Mouse (Mus musculus): ENCODE measurements around the gene Rplp0. TPM values are rescaled to one million over a fixed set of nuclear protein-coding genes. Genes with fewer than 3 reads are reported as not detected.

Gene Rplp0
- polyA plus RNA-seq, 1 experiment, result 3,023 TPM

- Histone ChIP-seq H3K27ac (ENCODE audit: insufficient read depth, low read length) (no peak overlapping the region), H3K4me3 (ENCODE audit: insufficient read depth, low read length) (no peak overlapping the region), H3K4me1 (ENCODE audit: control insufficient read depth, insufficient read depth, low read length) (no peaks in the 10 kb centered on the region)
- TF ChIP-seq CTCF (IDR thresholded peaks at IDR 0.05; ENCODE audit: borderline replicate concordance, insufficient read depth, low read length), result no peak
- no peak for TF ChIP-seq POLR2A (IDR thresholded peaks at IDR 0.05; ENCODE audit: low read depth, low read length)
Observed at GRCm38 (mm10) chr5:115578922-115579321, 19.7 kb downstream of the Rplp0 start.

- Histone ChIP-seq H3K27ac (ENCODE audit: insufficient read depth, low read length) (no peak overlapping the region), H3K4me1 (ENCODE audit: control insufficient read depth, insufficient read depth, low read length) (no peaks in the 10 kb centered on the region), H3K4me3 (ENCODE audit: insufficient read depth, low read length) (no peak overlapping the region)
- no peak for TF ChIP-seq CTCF (IDR thresholded peaks at IDR 0.05; ENCODE audit: borderline replicate concordance, insufficient read depth, low read length)
- TF ChIP-seq POLR2A (IDR thresholded peaks at IDR 0.05; ENCODE audit: low read depth, low read length), result no peak
Observed at GRCm38 (mm10) chr5:115579363-115579762, 20.1 kb downstream of the Rplp0 start.

GRCm38 (mm10) chr5:115580229-115581001 is 21.1 kb downstream of the Rplp0 start:
- TF ChIP-seq POLR2A (IDR thresholded peaks at IDR 0.05; ENCODE audit: low read depth, low read length) (no peak), CTCF (IDR thresholded peaks at IDR 0.05; ENCODE audit: borderline replicate concordance, insufficient read depth, low read length) (no peak)
- no peak overlapping the region for H3K4me3 ChIP-seq (ENCODE audit: insufficient read depth, low read length)
- no peak overlapping the region for H3K27ac ChIP-seq (ENCODE audit: insufficient read depth, low read length)
- H3K4me1 ChIP-seq (ENCODE audit: control insufficient read depth, insufficient read depth, low read length), result no peaks in the 10 kb centered on the region

GRCm38 (mm10) chr5:115581662-115582061 is 22.4 kb downstream of the Rplp0 start:
- H3K4me3 ChIP-seq (ENCODE audit: insufficient read depth, low read length), result no peak overlapping the region
- TF ChIP-seq CTCF (IDR thresholded peaks at IDR 0.05; ENCODE audit: borderline replicate concordance, insufficient read depth, low read length), result no peak
- TF ChIP-seq POLR2A (IDR thresholded peaks at IDR 0.05; ENCODE audit: low read depth, low read length), result no peak
- no peak overlapping the region for H3K27ac ChIP-seq (ENCODE audit: insufficient read depth, low read length)

GRCm38 (mm10) chr5:115585616-115586015 is 26.3 kb downstream of the Rplp0 start:
- Histone ChIP-seq H3K27ac (ENCODE audit: insufficient read depth, low read length) (no peak overlapping the region), H3K4me3 (ENCODE audit: insufficient read depth, low read length) (no peak overlapping the region), H3K4me1 (ENCODE audit: control insufficient read depth, insufficient read depth, low read length) (no peaks in the 10 kb centered on the region)
- TF ChIP-seq CTCF (IDR thresholded peaks at IDR 0.05; ENCODE audit: borderline replicate concordance, insufficient read depth, low read length) (no peak), POLR2A (IDR thresholded peaks at IDR 0.05; ENCODE audit: low read depth, low read length) (no peak)

More at GRCm38 (mm10) chr5:115581662-115582061, 22.4 kb downstream of the Rplp0 start:
- no peaks in the 10 kb centered on the region for H3K4me1 ChIP-seq (ENCODE audit: control insufficient read depth, insufficient read depth, low read length)

- TF ChIP-seq CTCF (IDR thresholded peaks at IDR 0.05; ENCODE audit: borderline replicate concordance, insufficient read depth, low read length) (no peak), POLR2A (IDR thresholded peaks at IDR 0.05; ENCODE audit: low read depth, low read length) (no peak)
- H3K27ac ChIP-seq (ENCODE audit: insufficient read depth, low read length), result no peak overlapping the region
- no peaks in the 10 kb centered on the region for H3K4me1 ChIP-seq (ENCODE audit: control insufficient read depth, insufficient read depth, low read length)
- no peak overlapping the region for H3K4me3 ChIP-seq (ENCODE audit: insufficient read depth, low read length)
Observed at GRCm38 (mm10) chr5:115586166-115586565, 26.9 kb downstream of the Rplp0 start.

GRCm38 (mm10) chr5:115586780-115587179 is 27.5 kb downstream of the Rplp0 start:
- Histone ChIP-seq H3K4me3 (ENCODE audit: insufficient read depth, low read length) (no peak overlapping the region), H3K27ac (ENCODE audit: insufficient read depth, low read length) (no peak overlapping the region), H3K4me1 (ENCODE audit: control insufficient read depth, insufficient read depth, low read length) (no peaks in the 10 kb centered on the region)
- TF ChIP-seq POLR2A (IDR thresholded peaks at IDR 0.05; ENCODE audit: low read depth, low read length) (no peak), CTCF (IDR thresholded peaks at IDR 0.05; ENCODE audit: borderline replicate concordance, insufficient read depth, low read length) (no peak)

GRCm38 (mm10) chr5:115591028-115591427 is 31.8 kb downstream of the Rplp0 start:
- H3K27ac ChIP-seq (ENCODE audit: insufficient read depth, low read length), result no peak overlapping the region
- H3K4me1 ChIP-seq (ENCODE audit: control insufficient read depth, insufficient read depth, low read length), result no peaks in the 10 kb centered on the region
- no peak for TF ChIP-seq CTCF (IDR thresholded peaks at IDR 0.05; ENCODE audit: borderline replicate concordance, insufficient read depth, low read length)
- TF ChIP-seq POLR2A (IDR thresholded peaks at IDR 0.05; ENCODE audit: low read depth, low read length), result no peak
- no peak overlapping the region for H3K4me3 ChIP-seq (ENCODE audit: insufficient read depth, low read length)

- Histone ChIP-seq H3K4me3 (ENCODE audit: insufficient read depth, low read length) (no peak overlapping the region), H3K4me1 (ENCODE audit: control insufficient read depth, insufficient read depth, low read length) (no peaks in the 10 kb centered on the region), H3K27ac (ENCODE audit: insufficient read depth, low read length) (no peak overlapping the region)
- TF ChIP-seq CTCF (IDR thresholded peaks at IDR 0.05; ENCODE audit: borderline replicate concordance, insufficient read depth, low read length), result no peak
- no peak for TF ChIP-seq POLR2A (IDR thresholded peaks at IDR 0.05; ENCODE audit: low read depth, low read length)
Observed at GRCm38 (mm10) chr5:115591506-115591905, 32.2 kb downstream of the Rplp0 start.

GRCm38 (mm10) chr5:115603561-115603960 is 44.3 kb downstream of the Rplp0 start:
- Histone ChIP-seq H3K4me1 (ENCODE audit: control insufficient read depth, insufficient read depth, low read length) (no peaks in the 10 kb centered on the region), H3K4me3 (ENCODE audit: insufficient read depth, low read length) (no peak overlapping the region), H3K27ac (ENCODE audit: insufficient read depth, low read length) (no peak overlapping the region)
- no peak for TF ChIP-seq CTCF (IDR thresholded peaks at IDR 0.05; ENCODE audit: borderline replicate concordance, insufficient read depth, low read length)
- no peak for TF ChIP-seq POLR2A (IDR thresholded peaks at IDR 0.05; ENCODE audit: low read depth, low read length)
